Mouse (Mus musculus): ENCODE data around the gene Sp1.

Sp1 gene

GRCm38 (mm10) chr15:102432046-102432445 is 26.1 kb downstream of the Sp1 start:
- in situ Hi-C loops (cut with MboI; ENCODE audit: low sequenced_read_pairs) = no loop called here

GRCm38 (mm10) chr15:102433173-102433572 is 27.2 kb downstream of the Sp1 start:
- in situ Hi-C loops (cut with MboI; ENCODE audit: low sequenced_read_pairs) = no loop called here

GRCm38 (mm10) chr15:102442490-102442889 is 36.5 kb downstream of the Sp1 start:
- in situ Hi-C loops (cut with MboI; ENCODE audit: low sequenced_read_pairs) = no loop called here

GRCm38 (mm10) chr15:102445146-102445545 is 39.2 kb downstream of the Sp1 start, which contains the start of gene Amhr2:
Gene Amhr2 (plus strand): TSS chr15:102445367.
- in situ Hi-C loops (cut with MboI; ENCODE audit: low sequenced_read_pairs) = no loop called here

- in situ Hi-C loops (cut with MboI; ENCODE audit: low sequenced_read_pairs) = no loop called here
Observed at GRCm38 (mm10) chr15:102446448-102446847, 40.5 kb downstream of the Sp1 start.

GRCm38 (mm10) chr15:102449366-102449765 is 43.4 kb downstream of the Sp1 start:
- in situ Hi-C loops (cut with MboI; ENCODE audit: low sequenced_read_pairs) = no loop called here

GRCm38 (mm10) chr15:102450928-102451327 is 45.0 kb downstream of the Sp1 start:
- in situ Hi-C loops (cut with MboI; ENCODE audit: low sequenced_read_pairs) = no loop called here

- in situ Hi-C loops (cut with MboI; ENCODE audit: low sequenced_read_pairs) = no loop called here
Observed at GRCm38 (mm10) chr15:102451666-102452430, 45.9 kb downstream of the Sp1 start.

GRCm38 (mm10) chr15:102455993-102456392 is 50.0 kb downstream of the Sp1 start:
- in situ Hi-C loops (cut with MboI; ENCODE audit: low sequenced_read_pairs) = no loop called here

- in situ Hi-C loops (cut with MboI; ENCODE audit: low sequenced_read_pairs) = no loop called here
Observed at GRCm38 (mm10) chr15:102458050-102458736, 52.2 kb downstream of the Sp1 start.

GRCm38 (mm10) chr15:102458904-102459317 is 53.0 kb downstream of the Sp1 start, which contains the start of gene Prr13:
Gene Prr13 (plus strand): TSS chr15:102459028.
- in situ Hi-C loops (cut with MboI; ENCODE audit: low sequenced_read_pairs) = no loop called here

- in situ Hi-C loops (cut with MboI; ENCODE audit: low sequenced_read_pairs) = no loop called here
Observed at GRCm38 (mm10) chr15:102459381-102459780, 53.4 kb downstream of the Sp1 start.

GRCm38 (mm10) chr15:102459847-102460246 is 53.9 kb downstream of the Sp1 start:
- in situ Hi-C loops (cut with MboI; ENCODE audit: low sequenced_read_pairs) = no loop called here

GRCm38 (mm10) chr15:102460409-102460808 is 54.5 kb downstream of the Sp1 start:
- in situ Hi-C loops (cut with MboI; ENCODE audit: low sequenced_read_pairs) = no loop called here

GRCm38 (mm10) chr15:102460971-102461370 is 55.0 kb downstream of the Sp1 start:
- in situ Hi-C loops (cut with MboI; ENCODE audit: low sequenced_read_pairs) = no loop called here

- in situ Hi-C loops (cut with MboI; ENCODE audit: low sequenced_read_pairs) = no loop called here
Observed at GRCm38 (mm10) chr15:102461430-102462075, 55.6 kb downstream of the Sp1 start.

- in situ Hi-C loops (cut with MboI; ENCODE audit: low sequenced_read_pairs) = no loop called here
Observed at GRCm38 (mm10) chr15:102463666-102464065, 57.7 kb downstream of the Sp1 start.

GRCm38 (mm10) chr15:102468675-102469370 is 62.9 kb downstream of the Sp1 start:
- in situ Hi-C loops (cut with MboI; ENCODE audit: low sequenced_read_pairs) = no loop called here

GRCm38 (mm10) chr15:102470183-102470604 is 64.3 kb downstream of the Sp1 start, which contains the start of gene Pcbp2:
Gene Pcbp2 (plus strand): TSS chr15:102470539.
- in situ Hi-C loops (cut with MboI; ENCODE audit: low sequenced_read_pairs) = no loop called here

- in situ Hi-C loops (cut with MboI; ENCODE audit: low sequenced_read_pairs) = no loop called here
Observed at GRCm38 (mm10) chr15:102470605-102471294, 64.8 kb downstream of the Sp1 start.

Data from CH12F3 (cell line).